In genomic region chr11:113807086-113807485, GRCm38 (mm10) we compare ENCODE assay signal across 7 mouse cellular contexts. TPM values are rescaled to one million over a fixed set of nuclear protein-coding genes. Genes with fewer than 3 reads are reported as not detected.
DNase-seq lines count a peak whose midpoint lies in the region; ATAC-seq and TF ChIP-seq lines count a peak whose summit lies in the region.

No protein-coding gene starts in this region.

- ATAC-seq in hindbrain, embryonic 14.5 days (ENCODE audit: low FRiP score), result no peak

- H3K4me1 ChIP-seq in lung, adult 2 months (ENCODE audit: control insufficient read depth, insufficient read depth, low read length), result peaks cover 8% of the 10 kb centered on the region
- peaks cover 10% of the 10 kb centered on the region; the same call in 1 of the 2 replicates for H3K4me1 ChIP-seq in hindbrain, embryonic 14.5 days (replicated peaks; ENCODE audit: control insufficient read depth, insufficient read depth, low read length)

- no peak overlapping the region for H3K27ac ChIP-seq in hindbrain, embryonic 14.5 days

- H3K9me3 ChIP-seq in hindbrain, embryonic 14.5 days (ENCODE audit: control insufficient read depth, low read length), result no peaks in the 10 kb centered on the region

- no peaks in the 10 kb centered on the region for H3K36me3 ChIP-seq in hindbrain, embryonic 14.5 days (replicated peaks; ENCODE audit: control insufficient read depth, insufficient read depth)

- no peak for TF ChIP-seq CTCF in lung, adult 2 months (IDR thresholded peaks at IDR 0.05; ENCODE audit: insufficient read depth, low read length)

- 31% methylated on average over 9 of the region's 9 CpGs for WGBS in lung, adult 2 months
- WGBS in hindbrain, embryonic 14.5 days, result 17% methylated on average over 9 of the region's 9 CpGs

- no peaks in the 10 kb centered on the region for H3K27me3 ChIP-seq in hindbrain, embryonic 14.5 days (ENCODE audit: control insufficient read depth, insufficient read depth, low read length)

- 0 out of 2 replicates have a peak, but pooled peaks have one; percentile 8 for TF ChIP-seq POLR2A in lung, adult 2 months (IDR thresholded peaks at IDR 0.05; ENCODE audit: borderline replicate concordance, extremely low read depth, low read depth, low read length)

- peak; percentile 77 for DNase-seq in adrenal gland, postnatal 14 days
- DNase-seq in embryo, embryonic 10.5 days (ENCODE audit: low spot score), result peak; percentile 61
- peak; percentile 82 for DNase-seq in kidney, adult 11 months
- peak; percentile 29 for DNase-seq in lung, adult 2 months
- peak; percentile 41 for DNase-seq in yolk sac, embryonic 10.5 days (ENCODE audit: low spot score)
- DNase-seq in layer of hippocampus, adult 8-10 months (ENCODE audit: low spot score in 2 of 2), result no peak
- DNase-seq in hindbrain, embryonic 14.5 days (ENCODE audit: low spot score), result no peak

- no peak overlapping the region for H3K9ac ChIP-seq in hindbrain, embryonic 14.5 days

- H3K4me3 ChIP-seq in lung, adult 2 months (replicated peaks; ENCODE audit: extremely low read depth, low read depth, low read length), result no peak overlapping the region
- H3K4me3 ChIP-seq in hindbrain, embryonic 14.5 days (replicated peaks; ENCODE audit: low read length), result no peak overlapping the region

- no peak overlapping the region for H3K4me2 ChIP-seq in hindbrain, embryonic 14.5 days (replicated peaks)

RNA-seq across cellular contexts. Expression of gene Cdc42ep4, which starts 55.4 kb away (rescaled TPM):
- total RNA-seq in adrenal gland, postnatal 14 days (2021), result 76.8 and 82.7 TPM in 2 replicates
- 80.4 and 115 TPM in 2 replicates for polyA plus RNA-seq in lung, adult 2 months (2012; rRNA removed)
- total RNA-seq in layer of hippocampus, adult 8-10 months (2022), result 10 to 100 TPM; 32.4 to 41.1 (median 37.3) TPM
- 42.0 and 43.8 TPM in 2 replicates for polyA plus RNA-seq in hindbrain, embryonic 14.5 days (2014; fragmentation: Nextera tagmentation; extraction: Ambion mirVana)

Comparison
In these comparisons a context has a peak if more than half of its experiments do, and no peak if none do; other contexts are left out.
1. DNase-seq: peak in adrenal gland, postnatal 14 days (single experiment), embryo, embryonic 10.5 days (single experiment), kidney, adult 11 months (single experiment), lung, adult 2 months (single experiment) and yolk sac, embryonic 10.5 days (single experiment); none in layer of hippocampus, adult 8-10 months (0 of 2) and hindbrain, embryonic 14.5 days (single experiment).